Mouse (Mus musculus) MEL (cell line): ENCODE results near the gene Cd180. TPM values are rescaled to one million over a fixed set of nuclear protein-coding genes. Genes with fewer than 3 reads are reported as not detected.
A peak's percentile ranks its signal among the peaks of the same experiment; 100 is the strongest.

ENCODE experiments used
- DNase-seq: peaks from one replicate; pipeline ENCODE4 v3.0.0; 2011; ENCODE audit warnings: low read depth, low spot score
- H3K27ac ChIP-seq: 2 replicates; pipeline ENCODE4 v1.5.1; 2012; ENCODE audit warnings: low read depth, mild to moderate bottlenecking, control low read depth, low read length, moderate library complexity; ENCODE audit not compliant: control insufficient read depth
- H3K27me3 ChIP-seq, 2 experiments: fragments of 150-350 bp in 1 of 2; sonication (generic) in 1 of 2; 2 replicates each; pipeline ENCODE4 v1.6.1; 2012; ENCODE audit warnings: low read length in 2 of 2, mild to moderate bottlenecking in 2 of 2, improper control_type of control experiment in 1 of 2, moderate library complexity in 1 of 2; ENCODE audit not compliant: insufficient read depth in 2 of 2, control insufficient read depth in 1 of 2
- H3K36me3 ChIP-seq, 2 experiments: 2 replicates each; pipeline ENCODE4 v1.6.1; 2012 to 2014; ENCODE audit warnings: low read length in 2 of 2, improper control_type of control experiment in 1 of 2, inconsistent platforms in 1 of 2, mild to moderate bottlenecking in 1 of 2; ENCODE audit not compliant: insufficient read depth in 2 of 2, control insufficient read depth in 1 of 2
- H3K4me1 ChIP-seq, 2 experiments: fragments of 150-350 bp in 1 of 2; sonication (generic) in 1 of 2; 2 replicates each; pipeline ENCODE4 v1.6.1; 2012; ENCODE audit warnings: low read length in 2 of 2, improper control_type of control experiment in 1 of 2, mild to moderate bottlenecking in 1 of 2; ENCODE audit not compliant: insufficient read depth in 2 of 2, control insufficient read depth in 1 of 2
- H3K4me3 ChIP-seq, 2 experiments: fragments of 150-350 bp in 1 of 2; sonication (generic) in 1 of 2; 2 replicates each; pipeline ENCODE4 v1.5.1; 2012; ENCODE audit warnings: low read depth in 2 of 2, low read length in 2 of 2, mild to moderate bottlenecking in 2 of 2, moderate library complexity in 2 of 2, control low read depth in 1 of 2, improper control_type of control experiment in 1 of 2; ENCODE audit not compliant: control insufficient read depth in 1 of 2, insufficient read depth in 1 of 2
- H3K79me2 ChIP-seq: 2 replicates; pipeline ENCODE4 v1.6.1; 2012; ENCODE audit warnings: mild to moderate bottlenecking, low read length, moderate library complexity; ENCODE audit not compliant: control insufficient read depth, poor library complexity, insufficient read depth
- H3K9ac ChIP-seq: 2 replicates; pipeline ENCODE4 v1.6.1; 2012; ENCODE audit warnings: low read depth, mild to moderate bottlenecking, control low read depth, low read length, moderate library complexity; ENCODE audit not compliant: control insufficient read depth, poor library complexity, severe bottlenecking
- H3K9me3 ChIP-seq: fragments of 150-350 bp; sonication (generic); replicated peaks from 2 replicates; pipeline ENCODE4 v1.6.1; 2012; ENCODE audit warnings: mild to moderate bottlenecking, low read length, improper control_type of control experiment, moderate library complexity; ENCODE audit not compliant: insufficient read depth
- BHLHE40 ChIP-seq: IDR thresholded peaks from 2 replicates; pipeline ENCODE4 v1.6.1; 2012; ENCODE audit warnings: low read depth, mild to moderate bottlenecking, inconsistent platforms, low read length, improper control_type of control experiment, borderline replicate concordance
- CHD1 ChIP-seq: IDR thresholded peaks from 2 replicates; pipeline ENCODE4 v1.6.1; 2012; ENCODE audit warnings: low read depth, mild to moderate bottlenecking, inconsistent platforms, low read length, improper control_type of control experiment
- CHD2 ChIP-seq: IDR thresholded peaks from 2 replicates; pipeline ENCODE4 v1.6.1; 2011; ENCODE audit warnings: low read length, improper control_type of control experiment
- CTCF ChIP-seq, 3 experiments: IDR thresholded peaks in 2 of 3; conservative IDR thresholded peaks in 1 of 3; 2 replicates each; pipeline ENCODE4 v1.5.1; 2011 to 2012; ENCODE audit warnings: low read length in 3 of 3, low read depth in 2 of 3, mild to moderate bottlenecking in 2 of 3, improper control_type of control experiment in 1 of 3, inconsistent platforms in 1 of 3, mixed read lengths in 1 of 3, moderate library complexity in 1 of 3; ENCODE audit not compliant: control insufficient read depth in 1 of 3, insufficient read depth in 1 of 3, poor library complexity in 1 of 3, severe bottlenecking in 1 of 3
- E2F4 ChIP-seq: IDR thresholded peaks from 2 replicates; pipeline ENCODE4 v1.6.1; 2011; ENCODE audit warnings: low read depth, low read length, improper control_type of control experiment, borderline replicate concordance
- ELF1 ChIP-seq: IDR thresholded peaks from 2 replicates; pipeline ENCODE4 v1.6.1; 2014; ENCODE audit warnings: low read depth, mild to moderate bottlenecking, inconsistent platforms, low read length, improper control_type of control experiment, moderate library complexity
- ETS1 ChIP-seq: IDR thresholded peaks from 2 replicates; pipeline ENCODE4 v1.6.1; 2012; ENCODE audit warnings: low read depth, mild to moderate bottlenecking, inconsistent platforms, low read length, improper control_type of control experiment, moderate library complexity
- GABPA ChIP-seq: IDR thresholded peaks from 2 replicates; pipeline ENCODE4 v1.6.1; 2012; ENCODE audit warnings: low read depth, mild to moderate bottlenecking, inconsistent platforms, low read length, improper control_type of control experiment, moderate library complexity
- GATA1 ChIP-seq: IDR thresholded peaks from 2 replicates; pipeline ENCODE4 v1.6.1; 2011; ENCODE audit warnings: low read depth, low read length, improper control_type of control experiment
- HCFC1 ChIP-seq: IDR thresholded peaks from 2 replicates; pipeline ENCODE4 v1.6.1; 2012; ENCODE audit warnings: low read depth, mild to moderate bottlenecking, inconsistent platforms, low read length, improper control_type of control experiment, moderate library complexity
- MAX ChIP-seq: IDR thresholded peaks from 2 replicates; pipeline ENCODE4 v1.6.1; 2011; ENCODE audit warnings: low read length, improper control_type of control experiment
- MEF2A ChIP-seq: IDR thresholded peaks from 2 replicates; pipeline ENCODE4 v1.6.1; 2014; ENCODE audit warnings: low read depth, mild to moderate bottlenecking, inconsistent platforms, low read length, improper control_type of control experiment; ENCODE audit not compliant: poor library complexity, insufficient replicate concordance, severe bottlenecking; ENCODE audit errors: extremely low read depth
- MXI1 ChIP-seq: IDR thresholded peaks from 2 replicates; pipeline ENCODE4 v1.6.1; 2011; ENCODE audit warnings: mild to moderate bottlenecking, low read depth, low read length, improper control_type of control experiment
- MYB ChIP-seq: IDR thresholded peaks from 2 replicates; pipeline ENCODE4 v1.6.1; 2011; ENCODE audit warnings: mild to moderate bottlenecking, low read depth, low read length, improper control_type of control experiment
- MYC ChIP-seq: IDR thresholded peaks from 2 replicates; pipeline ENCODE4 v1.6.1; 2011; ENCODE audit warnings: low read depth, mild to moderate bottlenecking, low read length, improper control_type of control experiment, moderate library complexity
- NELFE ChIP-seq: IDR thresholded peaks from 2 replicates; pipeline ENCODE4 v1.6.1; 2011; ENCODE audit warnings: low read depth, low read length, improper control_type of control experiment
- POLR2A ChIP-seq, 2 experiments: IDR thresholded peaks; 2 replicates each; pipeline ENCODE4 v1.6.1; 2011 to 2012; ENCODE audit warnings: low read length in 2 of 2, mild to moderate bottlenecking in 2 of 2, control low read depth in 1 of 2, improper control_type of control experiment in 1 of 2, low read depth in 1 of 2, moderate library complexity in 1 of 2; ENCODE audit not compliant: control insufficient read depth in 1 of 2, insufficient read depth in 1 of 2, poor library complexity in 1 of 2
- POLR2AphosphoS2 ChIP-seq: IDR thresholded peaks from 2 replicates; pipeline ENCODE4 v1.6.1; 2011; ENCODE audit warnings: low read length, improper control_type of control experiment
- POLR2AphosphoS5 ChIP-seq: IDR thresholded peaks from 2 replicates; pipeline ENCODE4 v1.6.1; 2012; ENCODE audit warnings: low read depth, borderline replicate concordance, mild to moderate bottlenecking, inconsistent platforms, low read length, moderate library complexity, mixed read lengths
- RAD21 ChIP-seq: IDR thresholded peaks from 2 replicates; pipeline ENCODE4 v1.6.1; 2011; ENCODE audit warnings: mild to moderate bottlenecking, low read depth, low read length, improper control_type of control experiment
- RCOR1 ChIP-seq: IDR thresholded peaks from 2 replicates; pipeline ENCODE4 v1.6.1; 2012; ENCODE audit warnings: low read depth, mild to moderate bottlenecking, inconsistent platforms, low read length, improper control_type of control experiment
- SIN3A ChIP-seq: IDR thresholded peaks from 2 replicates; pipeline ENCODE4 v1.6.1; 2012; ENCODE audit warnings: low read length, improper control_type of control experiment, inconsistent platforms
- TAL1 ChIP-seq: IDR thresholded peaks from 2 replicates; pipeline ENCODE4 v1.6.1; 2012; ENCODE audit warnings: mild to moderate bottlenecking, inconsistent platforms, low read length, moderate library complexity, mixed read lengths
- TBP ChIP-seq: IDR thresholded peaks from 2 replicates; pipeline ENCODE4 v1.8.0; 2011; ENCODE audit warnings: low read depth, low read length, improper control_type of control experiment
- TCF12 ChIP-seq: IDR thresholded peaks from 2 replicates; pipeline ENCODE4 v1.6.1; 2014; ENCODE audit warnings: low read depth, mild to moderate bottlenecking, inconsistent platforms, low read length, improper control_type of control experiment, moderate library complexity
- UBTF ChIP-seq: IDR thresholded peaks from 2 replicates; pipeline ENCODE4 v1.6.1; 2012; ENCODE audit warnings: low read depth, mild to moderate bottlenecking, inconsistent platforms, low read length, improper control_type of control experiment, moderate library complexity, borderline replicate concordance; ENCODE audit not compliant: insufficient read depth
- USF1 ChIP-seq: IDR thresholded peaks from 2 replicates; pipeline ENCODE4 v1.6.1; 2014; ENCODE audit warnings: low read depth, mild to moderate bottlenecking, inconsistent platforms, low read length, improper control_type of control experiment, moderate library complexity
- USF2 ChIP-seq, 2 experiments: IDR thresholded peaks; 2 replicates each; pipeline ENCODE4 v1.6.1; 2011 to 2012; ENCODE audit warnings: improper control_type of control experiment in 2 of 2, low read length in 2 of 2, borderline replicate concordance in 1 of 2, inconsistent platforms in 1 of 2, low read depth in 1 of 2, mild to moderate bottlenecking in 1 of 2; ENCODE audit not compliant: insufficient read depth in 1 of 2
- ZC3H11A ChIP-seq: IDR thresholded peaks from 2 replicates; pipeline ENCODE4 v1.6.1; 2012; ENCODE audit warnings: low read depth, mild to moderate bottlenecking, inconsistent platforms, low read length, improper control_type of control experiment
- ZKSCAN1 ChIP-seq: IDR thresholded peaks from 2 replicates; pipeline ENCODE4 v1.6.1; 2012; ENCODE audit warnings: low read depth, mild to moderate bottlenecking, inconsistent platforms, low read length, improper control_type of control experiment, moderate library complexity
- ZMIZ1 ChIP-seq: IDR thresholded peaks from 2 replicates; pipeline ENCODE4 v1.6.1; 2012; ENCODE audit warnings: low read depth, mild to moderate bottlenecking, inconsistent platforms, low read length, improper control_type of control experiment, moderate library complexity
- polyA plus RNA-seq, 2 experiments: library from polyadenylated mRNA; stranded (reverse) in 1 of 2; unstranded in 1 of 2; fragments of >175 nt in 1 of 2; fragments of >200 nt in 1 of 2; gene quantifications; 2 replicates each; pipeline versions ENCODE4 v1.2.1 to v1.2.4; 2012; ENCODE audit warnings: low replicate concordance in 2 of 2, low read depth in 1 of 2; ENCODE audit not compliant: insufficient read length in 2 of 2, insufficient read depth in 1 of 2, missing spikeins in 1 of 2
- total RNA-seq: library from RNA; depleted of rRNA; stranded (reverse); fragments of 300-350 nt; gene quantifications from 2 replicates; pipeline ENCODE4 v1.2.3, GENCODE M21; 2012

Gene Cd180
- total and polyA plus RNA-seq, 3 experiments: 0.12 to 1.8 TPM; not detected in 1

DNA sequence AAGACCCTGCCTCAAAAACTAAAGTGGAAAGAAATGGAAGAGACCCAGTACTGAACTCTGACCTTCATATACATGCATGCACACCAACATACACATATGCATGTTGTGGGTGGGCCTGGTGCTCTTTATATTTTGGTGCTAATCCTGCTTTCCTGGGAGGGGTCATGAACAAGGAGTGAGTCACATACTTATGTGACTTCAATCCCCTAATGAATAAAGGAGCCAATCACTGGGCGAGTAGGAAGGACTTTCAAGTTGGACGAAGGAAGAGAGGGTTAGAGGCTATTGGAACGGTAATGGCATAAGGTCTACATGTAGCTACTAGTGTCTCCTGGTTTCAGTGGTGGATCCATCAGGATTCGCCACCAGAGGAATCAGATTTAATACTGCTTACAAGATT lies 26.0 kb upstream of the Cd180 start:
- Histone ChIP-seq H3K27me3 (no peaks in the 10 kb centered on the region), H3K27ac (peak overlapping the region; percentile 93), H3K9ac (peak overlapping the region; percentile 5), H3K4me1 (peaks cover 11 to 50% of the 10 kb centered on the region in 2 experiments; a peak in 3 of 4 replicates), H3K79me2 (no peaks in the 10 kb centered on the region; the same call in 1 of the 2 replicates), H3K9me3 (no peaks in the 10 kb centered on the region), H3K4me3 (no peak overlapping the region), H3K36me3 (peaks cover 0 to 40% of the 10 kb centered on the region in 2 experiments; a peak in 2 of 4 replicates)
- TF ChIP-seq TAL1 (no peak), MYC (no peak)
- no peak for DNase-seq

DNA sequence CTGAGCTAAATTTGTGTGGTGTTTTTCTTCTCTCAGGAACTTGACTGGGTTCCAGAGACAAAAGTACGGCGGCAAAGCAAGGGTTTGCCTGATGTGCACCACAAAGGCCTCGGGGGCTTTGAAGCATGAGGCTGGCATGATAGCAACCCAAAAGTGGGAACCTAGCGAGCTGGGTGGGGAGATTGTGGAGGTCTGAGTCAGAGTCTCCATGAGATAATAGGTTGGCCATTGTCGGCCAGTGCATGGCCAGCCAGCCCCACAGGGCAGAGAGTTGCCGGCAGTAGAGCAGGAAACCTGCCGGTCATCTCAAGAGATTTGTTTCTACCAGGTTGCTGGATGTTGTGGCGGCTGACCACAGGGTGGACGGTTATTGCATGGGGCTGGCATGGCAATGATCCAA lies 25.5 kb upstream of the Cd180 start:
- peak overlapping the region; percentile 93 for H3K27ac ChIP-seq
- H3K79me2 ChIP-seq: no peaks in the 10 kb centered on the region; the same call in 1 of the 2 replicates
- no peaks in the 10 kb centered on the region for H3K27me3 ChIP-seq
- H3K4me1 ChIP-seq: peaks cover 11 to 50% of the 10 kb centered on the region in 2 experiments; a peak in 3 of 4 replicates
- peak overlapping the region; percentile 5 for H3K9ac ChIP-seq
- peak; percentile 78 for DNase-seq
- peaks cover 0 to 40% of the 10 kb centered on the region in 2 experiments; a peak in 2 of 4 replicates for H3K36me3 ChIP-seq
- no peaks in the 10 kb centered on the region for H3K9me3 ChIP-seq
- no peak overlapping the region for H3K4me3 ChIP-seq
- TF ChIP-seq MYB (no peak), ZC3H11A (no peak), GABPA (no peak), ZMIZ1 (no peak), TCF12 (peak; percentile 39; the same call in 1 of the 2 replicates), POLR2AphosphoS2 (no peak), UBTF (no peak), MEF2A (no peak), TBP (0 out of 2 replicates have a peak, but pooled peaks have one; percentile 18), GATA1 (peak; percentile 66), ETS1 (no peak), ZKSCAN1 (no peak), POLR2AphosphoS5 (no peak), USF1 (no peak), RCOR1 (peak; percentile 31; the same call in 1 of the 2 replicates), E2F4 (no peak), HCFC1 (no peak), MAX (peak; percentile 76; the same call in 1 of the 2 replicates), CTCF (IDR thresholded peaks at IDR 0.05 in 2 of 3, conservative IDR thresholded peaks at IDR 0.05 in 1 of 3; ENCODE audit: control insufficient read depth in 1 of 3, insufficient read depth in 1 of 3, low read depth in 2 of 3, low read length in 3 of 3, poor library complexity in 1 of 3, severe bottlenecking in 1 of 3) (no peak), RAD21 (no peak), CHD2 (no peak), TAL1 (peak; percentile 77), BHLHE40 (no peak), CHD1 (no peak), MXI1 (no peak), SIN3A (0 out of 2 replicates have a peak, but pooled peaks have one; percentile 30), POLR2A (IDR thresholded peaks at IDR 0.05; ENCODE audit: control insufficient read depth in 1 of 2, insufficient read depth in 1 of 2, low read depth in 1 of 2, low read length in 2 of 2, poor library complexity in 1 of 2) (no peak), ELF1 (no peak), USF2 (IDR thresholded peaks at IDR 0.05; ENCODE audit: borderline replicate concordance in 1 of 2, insufficient read depth in 1 of 2, low read depth in 1 of 2, low read length in 2 of 2) (no peak), NELFE (no peak)
